Mouse (Mus musculus) cerebellum, adult 2 months (tissue): ENCODE measurements around the gene Kcnt2.

Experiments used
- CTCF ChIP-seq: fragments of 200-500 bp; IDR thresholded peaks from 2 replicates; pipeline ENCODE4 v1.5.1; 2011; ENCODE audit warnings: low read depth, mild to moderate bottlenecking, control low read depth, low read length, moderate library complexity, borderline replicate concordance; ENCODE audit not compliant: insufficient read depth
- POLR2A ChIP-seq: fragments of 200-500 bp; IDR thresholded peaks from 2 replicates; pipeline ENCODE4 v1.6.1; 2011; ENCODE audit warnings: low read length, control low read depth, borderline replicate concordance; ENCODE audit not compliant: insufficient read depth

GRCm38 (mm10) chr1:140531285-140531908 is 285.4 kb downstream of the Kcnt2 start:
- no peak for TF ChIP-seq CTCF
- TF ChIP-seq POLR2A: no peak
